ENCODE assay signal across 14 mouse cellular contexts in the genomic region with DNA sequence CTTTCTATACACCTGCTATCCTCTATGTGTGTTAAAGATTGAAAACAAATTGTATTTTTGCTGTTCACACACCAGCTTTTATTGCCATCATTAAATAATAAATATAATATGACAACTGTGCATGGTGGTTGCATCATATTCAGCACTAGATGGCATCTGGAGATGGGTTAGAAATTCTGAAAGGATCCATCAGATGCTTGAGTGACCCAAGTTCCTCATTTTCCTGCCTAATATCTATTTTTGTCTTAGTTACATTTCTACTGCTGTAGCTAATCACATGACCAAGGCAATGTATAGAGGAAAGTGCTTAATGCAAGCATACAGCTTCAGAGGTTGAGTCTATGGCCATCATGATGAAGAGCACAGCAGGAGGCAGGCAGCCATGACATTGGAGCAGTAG.
"Had no signal": no experiment of that assay in that cellular context is flagged by ENCODE, and none has a peak within 500 bp of the region (broad histone marks: within the 10 kb centered on the region; RNA-seq: fewer than 3 reads in every experiment).

No protein-coding gene starts in this region.

- H3K36me3 ChIP-seq: limb, embryonic 12.5 days; liver, embryonic 13.5 days; lung, embryonic 15.5 days; midbrain, embryonic 12.5 days; neural tube, embryonic 12.5 days had no signal

- H3K4me1 ChIP-seq: liver, embryonic 13.5 days; lung, embryonic 15.5 days; midbrain, embryonic 12.5 days; neural tube, embryonic 12.5 days had no signal

- H3K27me3 ChIP-seq: limb, embryonic 12.5 days; liver, embryonic 13.5 days; lung, embryonic 15.5 days; midbrain, embryonic 12.5 days; neural tube, embryonic 12.5 days had no signal

- H3K9me3 ChIP-seq: liver, embryonic 13.5 days; lung, embryonic 15.5 days; neural tube, embryonic 12.5 days had no signal

- DNase-seq: kidney, adult 9 months; kidney, postnatal 14 days; layer of hippocampus, postnatal 36 days; liver; liver, embryonic 13.5 days; liver, postnatal 0 days; lung, postnatal 14 days; thymus, postnatal 4 days had no signal

- H3K4me2 ChIP-seq: limb, embryonic 12.5 days; liver, embryonic 13.5 days; lung, embryonic 15.5 days; midbrain, embryonic 12.5 days; neural tube, embryonic 12.5 days had no signal

- H3K4me3 ChIP-seq: limb, embryonic 12.5 days; liver, embryonic 13.5 days; lung, embryonic 15.5 days; midbrain, embryonic 12.5 days; myocyte; neural tube, embryonic 12.5 days had no signal

- H3K9ac ChIP-seq: limb, embryonic 12.5 days; liver, embryonic 13.5 days; liver, postnatal 0 days; lung, embryonic 15.5 days; midbrain, embryonic 12.5 days; neural tube, embryonic 12.5 days had no signal

- ATAC-seq: liver, postnatal 0 days had no signal

- H3K27ac ChIP-seq: limb, embryonic 12.5 days; liver, embryonic 13.5 days; lung, embryonic 15.5 days; macrophage; midbrain, embryonic 12.5 days; neural tube, embryonic 12.5 days had no signal
